Mouse (Mus musculus) cerebellum, adult 2 months (tissue): Measurements from ENCODE around the gene Prpf19.

ENCODE experiments used
- CTCF ChIP-seq: fragments of 200-500 bp; IDR thresholded peaks from 2 replicates; pipeline ENCODE4 v1.5.1; 2011; ENCODE audit warnings: low read depth, mild to moderate bottlenecking, control low read depth, low read length, moderate library complexity, borderline replicate concordance; ENCODE audit not compliant: insufficient read depth
- POLR2A ChIP-seq: fragments of 200-500 bp; IDR thresholded peaks from 2 replicates; pipeline ENCODE4 v1.6.1; 2011; ENCODE audit warnings: low read length, control low read depth, borderline replicate concordance; ENCODE audit not compliant: insufficient read depth

DNA sequence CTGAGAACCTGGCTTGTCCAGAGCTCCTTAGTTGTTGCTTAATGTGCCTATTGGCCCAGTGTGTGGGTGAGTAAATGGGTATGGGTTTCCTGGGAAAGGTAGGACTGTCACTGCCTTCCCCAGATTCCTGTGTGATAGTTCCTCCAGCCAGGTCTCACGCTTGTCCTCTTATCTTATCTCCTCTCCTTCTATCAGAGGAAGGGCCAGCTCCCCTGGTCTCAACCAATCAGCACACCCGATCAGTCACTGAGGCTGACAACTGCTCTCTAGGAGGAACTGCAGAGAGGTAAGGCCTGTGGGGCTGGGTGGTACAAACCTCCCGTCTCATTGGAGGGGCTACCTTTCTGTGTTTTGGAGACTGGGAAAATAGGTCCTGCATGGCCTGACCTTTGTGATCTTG lies 43.7 kb downstream of the Prpf19 start:
- TF ChIP-seq POLR2A (no peak), CTCF (no peak)
